Comparison of ENCODE assay signal across 22 mouse cellular contexts in the genomic region with DNA sequence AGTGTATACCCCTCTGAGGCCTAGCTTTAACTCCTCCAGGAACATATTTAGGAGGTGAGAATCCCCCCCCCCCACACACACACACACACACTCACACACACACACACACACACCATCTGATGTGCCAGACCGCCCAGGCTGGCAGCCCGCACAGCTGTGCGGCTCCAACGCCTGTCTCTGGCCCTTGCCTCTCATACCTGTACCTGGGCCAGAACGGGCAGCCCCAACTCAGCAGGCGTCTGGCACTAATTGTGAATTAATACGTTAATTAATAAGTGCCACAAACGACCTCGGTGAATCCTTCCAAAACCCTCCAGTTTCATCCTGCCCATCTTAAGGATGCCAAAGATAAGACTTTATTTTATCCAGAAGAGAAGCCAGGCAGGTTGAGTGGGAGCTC. TPM values are rescaled to one million over a fixed set of nuclear protein-coding genes. Genes with fewer than 3 reads are reported as not detected.
DNase-seq lines count a peak whose midpoint lies in the region; ATAC-seq lines count a peak whose summit lies in the region.
"Had no signal": no experiment of that assay in that cellular context is flagged by ENCODE, and none has a peak within 500 bp of the region (broad histone marks: within the 10 kb centered on the region; RNA-seq: fewer than 3 reads in every experiment).

No protein-coding gene starts in this region.

- ATAC-seq in hindbrain, embryonic 11.5 days (ENCODE audit: low FRiP score) = no peak
- no peak for ATAC-seq in hindbrain, embryonic 16.5 days
- no peak for ATAC-seq in neural tube, embryonic 13.5 days (ENCODE audit: low read depth)
- ATAC-seq in forebrain, embryonic 16.5 days = 0 out of 2 replicates have a peak, but pooled peaks have one; percentile 26
- ATAC-seq: intestine, embryonic 15.5 days had no signal

- DNase-seq in hindbrain, embryonic 11.5 days (ENCODE audit: low spot score) = no peak
- no peak for DNase-seq in neural tube, embryonic 10.5 days (ENCODE audit: extremely low spot score, low spot score)
- no peak for DNase-seq in T-cell, adult 2 months (ENCODE audit: low spot score)
- no peak for DNase-seq in heart, postnatal 4 days
- DNase-seq: adrenal gland, adult 2 months; cerebellum, adult 9-11 months; layer of hippocampus, postnatal 36 days; left cerebral cortex, postnatal 4 days; lung, adult 2 months; right cerebral cortex, postnatal 14 days; spleen, adult 18-20 months; thymus, postnatal 4 days had no signal

- peaks cover 2% of the 10 kb centered on the region; the same call in 1 of the 2 replicates for H3K27me3 ChIP-seq in hindbrain, embryonic 11.5 days (ENCODE audit: control insufficient read depth, insufficient read depth, low read length)
- peaks cover 2% of the 10 kb centered on the region for H3K27me3 ChIP-seq in hindbrain, embryonic 16.5 days (replicated peaks; ENCODE audit: control insufficient read depth, insufficient read depth, low read length)
- H3K27me3 ChIP-seq in neural tube, embryonic 13.5 days = peaks cover 23% of the 10 kb centered on the region
- no peaks in the 10 kb centered on the region for H3K27me3 ChIP-seq in forebrain, embryonic 16.5 days (replicated peaks; ENCODE audit: control insufficient read depth, insufficient read depth, low read length)
- H3K27me3 ChIP-seq: intestine, embryonic 15.5 days had no signal

- H3K4me2 ChIP-seq in hindbrain, embryonic 11.5 days (replicated peaks; ENCODE audit: low read depth, low read length) = no peak overlapping the region
- H3K4me2 ChIP-seq in hindbrain, embryonic 16.5 days (ENCODE audit: low read length) = no peak overlapping the region
- no peak overlapping the region for H3K4me2 ChIP-seq in neural tube, embryonic 13.5 days
- no peak overlapping the region for H3K4me2 ChIP-seq in forebrain, embryonic 16.5 days (ENCODE audit: low read length)
- H3K4me2 ChIP-seq: embryonic facial prominence, embryonic 15.5 days; liver, embryonic 11.5 days had no signal

- H3K4me3 ChIP-seq in hindbrain, embryonic 11.5 days (ENCODE audit: low read depth, low read length) = no peak overlapping the region
- no peak overlapping the region for H3K4me3 ChIP-seq in hindbrain, embryonic 16.5 days (ENCODE audit: low read length)
- H3K4me3 ChIP-seq in neural tube, embryonic 13.5 days = no peak overlapping the region
- no peak overlapping the region for H3K4me3 ChIP-seq in forebrain, embryonic 16.5 days (replicated peaks; ENCODE audit: low read length)
- H3K4me3 ChIP-seq: embryonic facial prominence, embryonic 15.5 days; heart, embryonic 13.5 days; intestine, embryonic 15.5 days; kidney, embryonic 15.5 days; megakaryocyte, embryonic 14.5 days; myocyte had no signal

- H3K36me3 ChIP-seq in hindbrain, embryonic 11.5 days (ENCODE audit: control insufficient read depth, insufficient read depth, low read length) = no peaks in the 10 kb centered on the region
- no peaks in the 10 kb centered on the region for H3K36me3 ChIP-seq in hindbrain, embryonic 16.5 days (ENCODE audit: control insufficient read depth, insufficient read depth, low read length)
- H3K36me3 ChIP-seq in neural tube, embryonic 13.5 days = no peaks in the 10 kb centered on the region
- H3K36me3 ChIP-seq in forebrain, embryonic 16.5 days (ENCODE audit: control insufficient read depth, insufficient read depth) = no peaks in the 10 kb centered on the region
- H3K36me3 ChIP-seq: embryonic facial prominence, embryonic 15.5 days; heart, embryonic 13.5 days; intestine, embryonic 15.5 days; kidney, embryonic 15.5 days had no signal

- H3K9ac ChIP-seq in hindbrain, embryonic 11.5 days (ENCODE audit: low read depth, low read length) = no peak overlapping the region
- H3K9ac ChIP-seq in hindbrain, embryonic 16.5 days (ENCODE audit: low read depth, low read length) = no peak overlapping the region; the same call in 1 of the 2 replicates
- H3K9ac ChIP-seq in neural tube, embryonic 13.5 days = peak overlapping the region; percentile 39; the same call in 1 of the 2 replicates
- no peak overlapping the region for H3K9ac ChIP-seq in forebrain, embryonic 16.5 days (replicated peaks; ENCODE audit: low read depth, low read length)
- H3K9ac ChIP-seq: embryonic facial prominence, embryonic 15.5 days; intestine, embryonic 15.5 days had no signal

- WGBS in hindbrain, embryonic 11.5 days = 85% methylated on average over 9 of the region's 9 CpGs
- 54% methylated on average over 9 of the region's 9 CpGs for WGBS in hindbrain, embryonic 16.5 days
- 75% methylated on average over 9 of the region's 9 CpGs for WGBS in neural tube, embryonic 13.5 days
- WGBS in forebrain, embryonic 16.5 days = 45% methylated on average over 9 of the region's 9 CpGs

- no peaks in the 10 kb centered on the region for H3K9me3 ChIP-seq in hindbrain, embryonic 11.5 days (ENCODE audit: control insufficient read depth, low read length)
- no peaks in the 10 kb centered on the region for H3K9me3 ChIP-seq in hindbrain, embryonic 16.5 days (ENCODE audit: control insufficient read depth, low read length)
- no peaks in the 10 kb centered on the region for H3K9me3 ChIP-seq in neural tube, embryonic 13.5 days
- no peaks in the 10 kb centered on the region for H3K9me3 ChIP-seq in forebrain, embryonic 16.5 days (ENCODE audit: control insufficient read depth, low read length)
- H3K9me3 ChIP-seq: embryonic facial prominence, embryonic 15.5 days; heart, embryonic 13.5 days; intestine, embryonic 15.5 days; kidney, embryonic 15.5 days; megakaryocyte, embryonic 14.5 days had no signal

- peak overlapping the region; percentile 60 for H3K27ac ChIP-seq in hindbrain, embryonic 11.5 days (ENCODE audit: low read depth, low read length)
- no peak overlapping the region for H3K27ac ChIP-seq in hindbrain, embryonic 16.5 days (ENCODE audit: low read depth, low read length)
- H3K27ac ChIP-seq in neural tube, embryonic 13.5 days (replicated peaks) = peak overlapping the region; percentile 91
- no peak overlapping the region for H3K27ac ChIP-seq in forebrain, embryonic 16.5 days (ENCODE audit: low read length)

- peaks cover 30% of the 10 kb centered on the region for H3K4me1 ChIP-seq in hindbrain, embryonic 11.5 days (replicated peaks; ENCODE audit: control insufficient read depth, insufficient read depth, low read length)
- peaks cover 54% of the 10 kb centered on the region for H3K4me1 ChIP-seq in hindbrain, embryonic 16.5 days (ENCODE audit: control insufficient read depth, insufficient read depth, low read depth, low read length)
- peaks cover 89% of the 10 kb centered on the region for H3K4me1 ChIP-seq in neural tube, embryonic 13.5 days (replicated peaks)
- peaks cover 77% of the 10 kb centered on the region for H3K4me1 ChIP-seq in forebrain, embryonic 16.5 days (replicated peaks; ENCODE audit: control insufficient read depth, insufficient read depth, low read length)

RNA-seq across cellular contexts. Expression of gene Flrt1, which starts 27.9 kb away (rescaled TPM):
- 4.6 and 5.6 TPM in 2 replicates for polyA plus RNA-seq in hindbrain, embryonic 11.5 days (2014; fragmentation: Nextera tagmentation; extraction: Ambion mirVana)
- polyA plus RNA-seq in hindbrain, embryonic 16.5 days (2015; fragmentation: Nextera tagmentation; extraction: Ambion mirVana) = 8.8 and 11.3 TPM in 2 replicates
- 9.6 and 10.9 TPM in 2 replicates for polyA plus RNA-seq in neural tube, embryonic 13.5 days (2015; fragmentation: Nextera tagmentation; extraction: Ambion mirVana)
- polyA plus RNA-seq in forebrain, embryonic 16.5 days (2015; fragmentation: Nextera tagmentation; extraction: Ambion mirVana) = 13.8 and 16.1 TPM in 2 replicates
- 1 to 10 TPM; 1.8 to 2.1 TPM for total RNA-seq in heart, postnatal 4 days (2021)

Comparison
In these comparisons a context has a peak if more than half of its experiments do, and no peak if none do; other contexts are left out.
1. H3K27ac ChIP-seq: peak in hindbrain, embryonic 11.5 days (single experiment) and neural tube, embryonic 13.5 days (single experiment); none in hindbrain, embryonic 16.5 days (single experiment) and forebrain, embryonic 16.5 days (single experiment).